Mouse (Mus musculus): ENCODE measurements around the gene Krt8. TPM values are rescaled to one million over a fixed set of nuclear protein-coding genes. Genes with fewer than 3 reads are reported as not detected.

Gene Krt8
- polyA plus RNA-seq, 1 experiment, result 0.20 TPM

DNA sequence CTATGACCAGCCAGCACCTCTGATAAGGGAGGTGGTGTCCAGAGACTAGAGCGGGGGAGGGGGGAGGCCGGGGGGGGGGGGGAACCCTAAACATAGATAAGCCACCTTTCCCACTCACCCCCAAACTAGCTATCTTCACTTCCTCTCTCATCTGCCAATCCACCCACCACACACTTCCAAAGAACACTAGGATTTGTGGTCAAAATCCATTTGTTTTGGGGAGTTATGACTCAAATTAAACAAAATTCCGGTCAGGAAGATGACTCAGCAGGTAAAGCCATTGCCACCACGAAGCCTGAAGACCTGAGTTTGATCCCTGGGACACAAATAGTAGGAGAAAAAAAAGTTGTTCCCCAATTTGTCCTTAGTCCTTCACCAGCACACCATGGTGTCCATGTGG lies 10.6 kb upstream of the Krt8 start:
- H3K27me3 ChIP-seq (ENCODE audit: control insufficient read depth, insufficient read depth, insufficient read length), result no peaks in the 10 kb centered on the region
- H3ac ChIP-seq (ENCODE audit: control insufficient read depth, insufficient read length, low read depth), result no peak overlapping the region
- H3K79me2 ChIP-seq (ENCODE audit: control insufficient read depth, insufficient read depth), result no peaks in the 10 kb centered on the region
- no peaks in the 10 kb centered on the region for H3K36me3 ChIP-seq (ENCODE audit: control insufficient read depth, insufficient read depth)
- TF ChIP-seq FOSL1 (IDR thresholded peaks at IDR 0.05; ENCODE audit: insufficient read depth, low read length, poor library complexity, severe bottlenecking), result peak; percentile 98
- TF ChIP-seq CTCF (IDR thresholded peaks at IDR 0.05; ENCODE audit: control insufficient read depth, insufficient read depth, insufficient read length), result no peak
- peak; percentile 31 for TF ChIP-seq MYOD1 (IDR thresholded peaks at IDR 0.05; ENCODE audit: control insufficient read depth, insufficient read length, low read depth)
- peak; percentile 1 for TF ChIP-seq CEBPB (IDR thresholded peaks at IDR 0.05; ENCODE audit: low read depth)
- TF ChIP-seq MAX (IDR thresholded peaks at IDR 0.05), result no peak
- no peak overlapping the region for H3K4me3 ChIP-seq (ENCODE audit: insufficient read depth, poor library complexity, severe bottlenecking)
- no peaks in the 10 kb centered on the region for H3K79me3 ChIP-seq (ENCODE audit: low read depth)

DNA sequence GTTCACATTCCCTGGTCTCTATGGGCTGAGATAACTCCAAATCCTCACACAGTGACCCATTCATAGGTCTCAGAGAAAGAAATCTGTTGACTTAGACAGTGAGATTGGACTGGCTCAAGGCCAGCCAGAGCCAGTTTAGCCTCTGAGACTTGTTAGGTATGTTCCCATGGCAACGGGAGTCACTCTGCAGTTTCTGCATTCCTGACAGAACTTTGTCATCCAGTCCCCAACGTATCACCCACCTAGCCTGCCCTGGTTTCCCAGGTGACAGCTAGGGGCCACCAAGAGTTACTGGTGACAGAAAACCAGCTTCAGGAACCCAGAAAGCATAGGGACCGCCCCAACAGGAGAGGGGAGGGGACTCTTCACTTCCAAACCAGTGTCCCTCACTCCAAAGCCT lies 9.4 kb upstream of the Krt8 start:
- Histone ChIP-seq H3K27me3 (ENCODE audit: control insufficient read depth, insufficient read depth, insufficient read length) (no peaks in the 10 kb centered on the region), H3K79me3 (ENCODE audit: low read depth) (no peaks in the 10 kb centered on the region), H3K4me3 (ENCODE audit: insufficient read depth, poor library complexity, severe bottlenecking) (no peak overlapping the region), H3K79me2 (ENCODE audit: control insufficient read depth, insufficient read depth) (no peaks in the 10 kb centered on the region), H3K36me3 (ENCODE audit: control insufficient read depth, insufficient read depth) (no peaks in the 10 kb centered on the region), H3ac (ENCODE audit: control insufficient read depth, insufficient read length, low read depth) (no peak overlapping the region)
- no peak for TF ChIP-seq MYOD1 (IDR thresholded peaks at IDR 0.05; ENCODE audit: control insufficient read depth, insufficient read length, low read depth)
- TF ChIP-seq MYOG (IDR thresholded peaks at IDR 0.05; ENCODE audit: control insufficient read depth, extremely low read depth, insufficient read length), result no peak
- TF ChIP-seq MAX (IDR thresholded peaks at IDR 0.05), result no peak
- no peak for TF ChIP-seq USF1 (IDR thresholded peaks at IDR 0.05; ENCODE audit: low read depth)
- TF ChIP-seq CTCF (IDR thresholded peaks at IDR 0.05; ENCODE audit: control insufficient read depth, insufficient read depth, insufficient read length), result no peak
- TF ChIP-seq FOSL1 (IDR thresholded peaks at IDR 0.05; ENCODE audit: insufficient read depth, low read length, poor library complexity, severe bottlenecking), result no peak
- no peak for TF ChIP-seq CEBPB (IDR thresholded peaks at IDR 0.05; ENCODE audit: low read depth)

DNA sequence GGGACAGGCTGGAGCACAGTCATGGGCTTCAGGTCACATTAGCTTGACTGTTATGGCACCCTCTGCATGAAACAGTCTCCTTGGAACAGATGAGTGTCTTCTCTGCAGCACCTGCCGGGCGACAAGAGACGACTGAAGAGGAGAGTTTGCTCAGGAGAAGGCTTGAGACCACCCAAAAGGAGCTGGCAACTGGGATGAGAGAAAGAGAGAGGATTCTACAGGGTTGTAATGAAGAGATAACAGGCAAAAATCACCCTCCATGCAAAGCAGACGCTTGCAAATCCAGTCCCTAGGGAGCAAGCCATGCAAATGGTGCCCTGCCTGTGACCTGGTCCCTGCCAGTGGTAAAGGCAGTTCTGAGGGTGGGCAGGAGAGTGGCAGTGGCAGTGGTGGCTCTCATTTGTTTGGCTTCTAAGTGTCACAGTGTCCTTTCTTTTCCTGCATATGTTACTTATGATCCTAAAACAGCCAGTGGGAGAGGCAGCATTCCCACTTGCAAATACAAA lies 8.0 kb upstream of the Krt8 start:
- Histone ChIP-seq H3K27me3 (ENCODE audit: control insufficient read depth, insufficient read depth, insufficient read length) (no peaks in the 10 kb centered on the region), H3ac (ENCODE audit: control insufficient read depth, insufficient read length, low read depth) (no peak overlapping the region), H3K79me3 (ENCODE audit: low read depth) (no peaks in the 10 kb centered on the region), H3K4me3 (ENCODE audit: insufficient read depth, poor library complexity, severe bottlenecking) (no peak overlapping the region), H3K36me3 (ENCODE audit: control insufficient read depth, insufficient read depth) (no peaks in the 10 kb centered on the region), H3K79me2 (ENCODE audit: control insufficient read depth, insufficient read depth) (no peaks in the 10 kb centered on the region)
- no peak for TF ChIP-seq USF1 (IDR thresholded peaks at IDR 0.05; ENCODE audit: low read depth)
- TF ChIP-seq FOSL1 (IDR thresholded peaks at IDR 0.05; ENCODE audit: insufficient read depth, low read length, poor library complexity, severe bottlenecking), result no peak
- TF ChIP-seq CEBPB (IDR thresholded peaks at IDR 0.05; ENCODE audit: low read depth), result no peak
- no peak for TF ChIP-seq MYOD1 (IDR thresholded peaks at IDR 0.05; ENCODE audit: control insufficient read depth, insufficient read length, low read depth)
- no peak for TF ChIP-seq MYOG (IDR thresholded peaks at IDR 0.05; ENCODE audit: control insufficient read depth, extremely low read depth, insufficient read length)
- no peak for TF ChIP-seq MAX (IDR thresholded peaks at IDR 0.05)
- TF ChIP-seq CTCF (IDR thresholded peaks at IDR 0.05; ENCODE audit: control insufficient read depth, insufficient read depth, insufficient read length), result no peak

DNA sequence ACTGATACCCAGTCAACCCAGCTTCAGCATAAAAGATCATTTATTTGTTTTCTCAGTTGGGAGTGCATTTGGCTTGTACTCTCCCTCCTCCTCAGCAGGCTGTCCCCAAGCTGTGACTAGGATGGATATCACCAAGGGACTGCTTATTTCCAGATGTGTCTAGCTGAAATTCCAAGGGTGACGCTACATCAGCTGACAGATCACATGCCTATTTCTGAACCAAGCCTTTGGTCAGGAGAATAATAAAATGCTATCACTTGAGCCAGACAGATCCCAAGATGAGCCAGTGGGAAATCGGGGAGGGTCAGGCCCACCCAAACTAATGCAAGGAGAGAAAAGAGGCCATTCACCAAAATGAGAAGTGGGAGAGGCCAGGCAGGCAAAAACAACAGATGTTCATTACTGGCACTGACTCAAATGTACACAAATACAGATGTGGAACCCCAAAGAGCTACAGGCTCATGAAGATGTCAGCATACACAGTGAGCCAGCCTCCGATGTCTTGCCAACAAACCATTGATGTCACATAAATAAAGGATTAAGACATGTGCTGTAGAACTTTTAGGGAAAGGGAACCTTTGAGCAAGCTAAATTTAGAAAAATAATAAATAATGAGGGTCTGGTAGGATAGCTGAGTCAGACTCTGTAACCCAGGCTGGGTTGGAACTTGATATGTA lies 6.4 kb upstream of the Krt8 start:
- no peaks in the 10 kb centered on the region for H3K27me3 ChIP-seq (ENCODE audit: control insufficient read depth, insufficient read depth, insufficient read length)
- H3K79me3 ChIP-seq (ENCODE audit: low read depth), result no peaks in the 10 kb centered on the region
- peak; percentile 39 for TF ChIP-seq MYOD1 (IDR thresholded peaks at IDR 0.05; ENCODE audit: control insufficient read depth, insufficient read length, low read depth)
- TF ChIP-seq MAX (IDR thresholded peaks at IDR 0.05), result peak; percentile 29
- no peak for TF ChIP-seq CTCF (IDR thresholded peaks at IDR 0.05; ENCODE audit: control insufficient read depth, insufficient read depth, insufficient read length)
- TF ChIP-seq USF1 (IDR thresholded peaks at IDR 0.05; ENCODE audit: low read depth), result peak; percentile 94
- TF ChIP-seq CEBPB (IDR thresholded peaks at IDR 0.05; ENCODE audit: low read depth), result no peak
- TF ChIP-seq FOSL1 (IDR thresholded peaks at IDR 0.05; ENCODE audit: insufficient read depth, low read length, poor library complexity, severe bottlenecking), result peak; percentile 6
- no peaks in the 10 kb centered on the region for H3K79me2 ChIP-seq (ENCODE audit: control insufficient read depth, insufficient read depth)
- no peak overlapping the region for H3K4me3 ChIP-seq (ENCODE audit: insufficient read depth, poor library complexity, severe bottlenecking)
- H3ac ChIP-seq (ENCODE audit: control insufficient read depth, insufficient read length, low read depth), result no peak overlapping the region
- H3K36me3 ChIP-seq (ENCODE audit: control insufficient read depth, insufficient read depth), result no peaks in the 10 kb centered on the region

DNA sequence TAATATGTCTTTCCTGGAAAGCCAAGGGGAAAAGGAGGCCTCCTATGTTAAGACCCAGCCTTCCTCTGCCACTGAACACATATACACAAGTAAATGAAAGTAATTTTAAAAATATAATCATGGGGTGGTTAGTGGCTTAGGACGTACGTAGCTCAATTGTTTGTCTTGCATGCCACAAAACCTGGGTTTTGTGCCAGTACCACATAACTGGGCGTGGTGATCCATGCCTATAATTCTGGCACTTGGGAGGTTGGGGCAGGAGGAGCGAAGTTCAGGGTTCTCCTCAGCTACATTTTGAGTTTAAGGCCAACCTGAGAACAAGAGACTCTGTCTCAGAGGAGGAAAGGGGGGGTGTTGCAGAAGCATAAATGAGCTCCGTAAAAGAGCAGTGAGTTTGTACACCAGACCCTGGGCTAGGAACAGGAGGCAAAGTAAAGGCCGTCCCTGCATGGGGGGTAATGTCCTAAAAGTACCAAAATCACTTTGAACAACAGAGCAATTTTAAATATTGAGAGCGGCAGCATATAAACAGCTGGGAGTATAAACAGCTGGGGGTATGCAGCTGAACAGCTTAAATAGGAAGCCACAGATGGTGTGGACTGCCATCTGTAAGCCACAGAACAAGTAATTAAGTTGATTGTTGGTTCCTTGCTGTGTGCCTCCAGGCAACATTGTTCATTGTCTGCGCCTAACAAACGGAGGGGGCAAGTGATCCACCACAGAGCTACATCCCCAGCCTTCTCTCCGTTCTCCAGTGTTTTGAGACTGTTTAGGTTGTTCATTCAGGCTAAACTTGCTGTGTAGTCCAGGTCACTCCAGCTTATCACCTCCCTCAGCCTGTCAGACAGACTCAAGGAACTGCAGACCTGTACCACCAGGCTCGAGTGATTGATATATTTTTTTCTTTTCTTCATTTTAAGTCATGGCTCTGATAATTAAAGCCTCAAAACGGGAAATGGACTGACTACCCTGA lies 3.1 kb upstream of the Krt8 start:
- Histone ChIP-seq H3K27me3 (ENCODE audit: control insufficient read depth, insufficient read depth, insufficient read length) (no peaks in the 10 kb centered on the region), H3K4me3 (ENCODE audit: insufficient read depth, poor library complexity, severe bottlenecking) (no peak overlapping the region), H3K79me3 (ENCODE audit: low read depth) (no peaks in the 10 kb centered on the region), H3K79me2 (ENCODE audit: control insufficient read depth, insufficient read depth) (no peaks in the 10 kb centered on the region), H3ac (ENCODE audit: control insufficient read depth, insufficient read length, low read depth) (no peak overlapping the region), H3K36me3 (ENCODE audit: control insufficient read depth, insufficient read depth) (no peaks in the 10 kb centered on the region)
- TF ChIP-seq USF1 (IDR thresholded peaks at IDR 0.05; ENCODE audit: low read depth), result no peak
- TF ChIP-seq CTCF (IDR thresholded peaks at IDR 0.05; ENCODE audit: control insufficient read depth, insufficient read depth, insufficient read length), result no peak
- peak; percentile 55 for TF ChIP-seq MYOD1 (IDR thresholded peaks at IDR 0.05; ENCODE audit: control insufficient read depth, insufficient read length, low read depth)
- TF ChIP-seq FOSL1 (IDR thresholded peaks at IDR 0.05; ENCODE audit: insufficient read depth, low read length, poor library complexity, severe bottlenecking), result no peak
- TF ChIP-seq CEBPB (IDR thresholded peaks at IDR 0.05; ENCODE audit: low read depth), result no peak
- no peak for TF ChIP-seq MYOG (IDR thresholded peaks at IDR 0.05; ENCODE audit: control insufficient read depth, extremely low read depth, insufficient read length)
- peak; percentile 61 for TF ChIP-seq MAX (IDR thresholded peaks at IDR 0.05)

Measured in C2C12 (cell line).